Mouse (Mus musculus) right cerebral cortex, postnatal 25 days (tissue): ENCODE results near the gene Npsr1.

ENCODE experiments used
- DNase-seq: peaks from one replicate; pipeline ENCODE4 v3.0.0; 2022

Npsr1 gene

GRCm38 (mm10) chr9:24247557-24247956 is 149.8 kb downstream of the Npsr1 start:
- DNase-seq, result no peak

- no peak for DNase-seq
Measured at GRCm38 (mm10) chr9:24254236-24254635, 156.4 kb downstream of the Npsr1 start.

- no peak for DNase-seq
Measured at GRCm38 (mm10) chr9:24280498-24281287, 182.9 kb downstream of the Npsr1 start.

GRCm38 (mm10) chr9:24282617-24283016 is 184.8 kb downstream of the Npsr1 start:
- DNase-seq, result no peak

GRCm38 (mm10) chr9:24283071-24283470 is 185.3 kb downstream of the Npsr1 start:
- DNase-seq, result no peak

GRCm38 (mm10) chr9:24283536-24283935 is 185.7 kb downstream of the Npsr1 start:
- DNase-seq, result no peak

GRCm38 (mm10) chr9:24284239-24285084 is 186.7 kb downstream of the Npsr1 start:
- no peak for DNase-seq

GRCm38 (mm10) chr9:24285419-24285818 is 187.6 kb downstream of the Npsr1 start:
- DNase-seq, result no peak

GRCm38 (mm10) chr9:24291385-24291784 is 193.6 kb downstream of the Npsr1 start:
- DNase-seq, result no peak

- no peak for DNase-seq
Measured at GRCm38 (mm10) chr9:24293252-24293959, 195.6 kb downstream of the Npsr1 start.

- DNase-seq, result no peak
Measured at GRCm38 (mm10) chr9:24302906-24303305, 205.1 kb downstream of the Npsr1 start.

GRCm38 (mm10) chr9:24306990-24307389 is 209.2 kb downstream of the Npsr1 start:
- DNase-seq, result no peak

GRCm38 (mm10) chr9:24307400-24307799 is 209.6 kb downstream of the Npsr1 start:
- DNase-seq, result no peak

GRCm38 (mm10) chr9:24315835-24316234 is 218.0 kb downstream of the Npsr1 start:
- DNase-seq, result no peak

GRCm38 (mm10) chr9:24331661-24332060 is 233.9 kb downstream of the Npsr1 start:
- no peak for DNase-seq

GRCm38 (mm10) chr9:24341321-24341720 is 243.5 kb downstream of the Npsr1 start:
- DNase-seq, result no peak

GRCm38 (mm10) chr9:24347011-24347410 is 249.2 kb downstream of the Npsr1 start:
- DNase-seq, result no peak

- DNase-seq, result no peak
Measured at GRCm38 (mm10) chr9:24349510-24349909, 251.7 kb downstream of the Npsr1 start.

- no peak for DNase-seq
Measured at GRCm38 (mm10) chr9:24351402-24351801, 253.6 kb downstream of the Npsr1 start.
